Mouse (Mus musculus) forebrain, embryonic 12.5 days (tissue): Measurements from ENCODE around the gene Prps1l3. TPM values are rescaled to one million over a fixed set of nuclear protein-coding genes. Genes with fewer than 3 reads are reported as not detected.

Experiments
- ATAC-seq: fragments of 200-750 bp; cut with Nextera tagmentation; 2 replicates; pipeline ENCODE4 v1.8.0; 2017; ENCODE audit warnings: moderate TSS enrichment; ENCODE audit not compliant: low FRiP score
- H3K27ac ChIP-seq: fragments of 300-500 bp; sonication (generic); 2 replicates; pipeline ENCODE4 v1.5.1; 2016; ENCODE audit warnings: mild to moderate bottlenecking
- H3K27me3 ChIP-seq: fragments of 300-500 bp; sonication (generic); 2 replicates; pipeline ENCODE4 v1.6.1; 2016; ENCODE audit warnings: mild to moderate bottlenecking
- H3K36me3 ChIP-seq: fragments of 300-500 bp; sonication (generic); replicated peaks from 2 replicates; pipeline ENCODE4 v1.6.1; 2016; ENCODE audit warnings: mild to moderate bottlenecking
- H3K4me1 ChIP-seq: fragments of 300-500 bp; sonication (generic); 2 replicates; pipeline ENCODE4 v1.6.1; 2016
- H3K4me2 ChIP-seq: fragments of 300-500 bp; sonication (generic); 2 replicates; pipeline ENCODE4 v1.6.1; 2016; ENCODE audit warnings: mild to moderate bottlenecking, moderate library complexity
- H3K4me3 ChIP-seq: fragments of 300-500 bp; sonication (generic); replicated peaks from 2 replicates; pipeline ENCODE4 v1.5.1; 2016; ENCODE audit warnings: mild to moderate bottlenecking
- H3K9ac ChIP-seq: fragments of 300-500 bp; sonication (generic); 2 replicates; pipeline ENCODE4 v1.6.1; 2016; ENCODE audit warnings: mild to moderate bottlenecking
- H3K9me3 ChIP-seq: fragments of 300-500 bp; sonication (generic); 2 replicates; pipeline ENCODE4 v1.6.1; 2016
- WGBS: fragments of 180-500 bp; shearing (Covaris S2); methylation state at CpG from one replicate; pipeline ENCODE4 v1.1.7; 2016; 5-methylcytosine and 5-hydroxymethylcytosine counted together
- polyA plus RNA-seq: library from polyadenylated mRNA; unstranded; fragments of >200 nt; fragmentation: Nextera tagmentation; extraction: Ambion mirVana; gene quantifications from 2 replicates; pipeline ENCODE4 v1.2.1, GENCODE M21; 2016

Gene Prps1l3
- 65.3 and 65.4 TPM in 2 replicates for polyA plus RNA-seq

DNA sequence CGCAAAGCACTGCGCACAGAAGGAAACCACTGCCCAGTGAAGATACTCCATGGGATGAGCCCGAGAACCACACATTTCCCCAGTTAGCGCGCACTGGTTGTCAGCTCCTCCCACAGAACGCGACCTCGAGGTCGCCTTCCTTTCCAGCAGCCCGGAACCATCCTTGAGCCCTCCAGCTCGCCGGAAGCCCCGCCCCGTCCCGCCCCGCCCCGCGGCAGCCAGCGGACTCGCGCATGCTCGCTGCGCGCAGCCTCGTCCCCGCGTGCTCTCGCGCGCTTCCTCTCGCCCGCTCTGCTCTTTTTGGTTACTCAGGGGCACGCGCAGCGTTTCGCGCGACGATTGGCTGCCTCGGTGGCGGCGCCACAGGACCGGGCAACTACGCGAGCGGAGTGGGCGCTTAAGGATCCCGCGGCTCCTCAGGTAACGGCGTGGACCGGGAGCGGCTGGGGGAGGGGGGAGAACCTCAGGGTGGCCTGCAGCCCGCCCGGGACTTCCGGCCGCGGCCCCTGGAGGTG lies at the start of gene Prps1l3, which contains the start of gene Mipol1:
Gene Prps1l3, plus strand, starts transcription at position 221 of the 515 bp plus-strand sequence.
Gene Mipol1, plus strand, starts transcription at position 236 of the 515 bp plus-strand sequence.
- H3K9me3 ChIP-seq = no peaks in the 10 kb centered on the region
- ATAC-seq = peak; percentile 97
- WGBS = under 1% methylated on average over 58 of the region's 58 CpGs
- peak within 1 kb of the TSS; percentile 72 for H3K27ac ChIP-seq
- H3K36me3 ChIP-seq = 0 out of 2 replicates have a peak, but pooled peaks cover 5% of the 10 kb centered on the region
- peaks cover 7% of the 10 kb centered on the region; the same call in 1 of the 2 replicates for H3K4me1 ChIP-seq
- H3K27me3 ChIP-seq = no peaks in the 10 kb centered on the region
- peak within 1 kb of the TSS; percentile 53 for H3K4me3 ChIP-seq
- H3K4me2 ChIP-seq = peak within 1 kb of the TSS; percentile 63
- H3K9ac ChIP-seq = peak within 1 kb of the TSS; percentile 68

GRCm38 (mm10) chr12:57184401-57185147 lies 45.6 kb upstream of the Prps1l3 start:
- ATAC-seq = no peak
- Histone ChIP-seq H3K9ac (no peak overlapping the region), H3K4me2 (no peak overlapping the region), H3K9me3 (no peaks in the 10 kb centered on the region), H3K4me1 (peaks cover 6% of the 10 kb centered on the region), H3K27ac (no peak overlapping the region), H3K4me3 (no peak overlapping the region), H3K27me3 (0 out of 2 replicates have a peak, but pooled peaks cover 3% of the 10 kb centered on the region), H3K36me3 (no peaks in the 10 kb centered on the region)
- WGBS = 63% methylated on average over 2 of the region's 2 CpGs

- no peaks in the 10 kb centered on the region for H3K36me3 ChIP-seq
- H3K4me2 ChIP-seq = no peak overlapping the region
- H3K9ac ChIP-seq = no peak overlapping the region
- no peak overlapping the region for H3K27ac ChIP-seq
- H3K9me3 ChIP-seq = no peaks in the 10 kb centered on the region
- H3K4me3 ChIP-seq = no peak overlapping the region
- WGBS = 0% methylated on average over 1 of the region's 1 CpGs
- H3K4me1 ChIP-seq = no peaks in the 10 kb centered on the region
- 0 out of 2 replicates have a peak, but pooled peaks cover 3% of the 10 kb centered on the region for H3K27me3 ChIP-seq
- no peak for ATAC-seq
These were observed 44.7 kb upstream of the Prps1l3 start for GRCm38 (mm10) chr12:57185475-57185874.

- H3K9ac ChIP-seq = no peak overlapping the region
- H3K4me2 ChIP-seq = no peak overlapping the region
- no peak overlapping the region for H3K27ac ChIP-seq
- H3K9me3 ChIP-seq = no peaks in the 10 kb centered on the region
- ATAC-seq = no peak
- no peak overlapping the region for H3K4me3 ChIP-seq
- H3K27me3 ChIP-seq = 0 out of 2 replicates have a peak, but pooled peaks cover 3% of the 10 kb centered on the region
- WGBS = 77% methylated on average over 2 of the region's 2 CpGs
- H3K4me1 ChIP-seq = no peaks in the 10 kb centered on the region
- H3K36me3 ChIP-seq = no peaks in the 10 kb centered on the region
These were observed 44.1 kb upstream of the Prps1l3 start for GRCm38 (mm10) chr12:57186126-57186525.

GRCm38 (mm10) chr12:57187032-57187431 lies 43.2 kb upstream of the Prps1l3 start:
- WGBS = 94% methylated on average over 4 of the region's 4 CpGs

GRCm38 (mm10) chr12:57194609-57195008 lies 35.6 kb upstream of the Prps1l3 start:
- Histone ChIP-seq H3K4me2 (no peak overlapping the region), H3K9me3 (no peaks in the 10 kb centered on the region), H3K9ac (no peak overlapping the region), H3K27ac (no peak overlapping the region), H3K27me3 (peaks cover 24% of the 10 kb centered on the region), H3K4me1 (peaks cover 12% of the 10 kb centered on the region; the same call in 1 of the 2 replicates), H3K4me3 (no peak overlapping the region), H3K36me3 (no peaks in the 10 kb centered on the region)
- ATAC-seq = no peak
- WGBS = 42% methylated on average over 3 of the region's 3 CpGs

More at GRCm38 (mm10) chr12:57187032-57187431, 43.2 kb upstream of the Prps1l3 start:
- no peak for ATAC-seq
- H3K9ac ChIP-seq = no peak overlapping the region
- no peak overlapping the region for H3K27ac ChIP-seq
- H3K4me1 ChIP-seq = no peaks in the 10 kb centered on the region
- no peak overlapping the region for H3K4me3 ChIP-seq
- H3K9me3 ChIP-seq = no peaks in the 10 kb centered on the region
- 0 out of 2 replicates have a peak, but pooled peaks cover 3% of the 10 kb centered on the region for H3K27me3 ChIP-seq
- H3K4me2 ChIP-seq = no peak overlapping the region
- H3K36me3 ChIP-seq = no peaks in the 10 kb centered on the region

- WGBS = 6% methylated on average over 8 of the region's 8 CpGs
- 0 out of 2 replicates have a peak overlapping the region, but pooled peaks have one; percentile 9 for H3K27ac ChIP-seq
- H3K4me2 ChIP-seq = peak overlapping the region; percentile 84
- H3K4me3 ChIP-seq = peak overlapping the region; percentile 51
- H3K36me3 ChIP-seq = no peaks in the 10 kb centered on the region
- peak overlapping the region; percentile 53; the same call in 1 of the 2 replicates for H3K9ac ChIP-seq
- no peaks in the 10 kb centered on the region for H3K9me3 ChIP-seq
- no peak for ATAC-seq
- H3K27me3 ChIP-seq = peaks cover 24% of the 10 kb centered on the region
- H3K4me1 ChIP-seq = peaks cover 12% of the 10 kb centered on the region; the same call in 1 of the 2 replicates
These were observed 34.0 kb upstream of the Prps1l3 start for GRCm38 (mm10) chr12:57196286-57196607.

- Histone ChIP-seq H3K4me2 (peak overlapping the region; percentile 84), H3K27ac (0 out of 2 replicates have a peak overlapping the region, but pooled peaks have one; percentile 9), H3K9ac (peak overlapping the region; percentile 53), H3K27me3 (peaks cover 24% of the 10 kb centered on the region), H3K9me3 (no peaks in the 10 kb centered on the region), H3K4me3 (peak overlapping the region; percentile 51), H3K36me3 (no peaks in the 10 kb centered on the region), H3K4me1 (peaks cover 12% of the 10 kb centered on the region; the same call in 1 of the 2 replicates)
- WGBS = under 1% methylated on average over 59 of the region's 59 CpGs
- peak; percentile 62; the same call in 1 of the 2 replicates for ATAC-seq
These were observed 33.4 kb upstream of the Prps1l3 start for GRCm38 (mm10) chr12:57196608-57197362.

DNA sequence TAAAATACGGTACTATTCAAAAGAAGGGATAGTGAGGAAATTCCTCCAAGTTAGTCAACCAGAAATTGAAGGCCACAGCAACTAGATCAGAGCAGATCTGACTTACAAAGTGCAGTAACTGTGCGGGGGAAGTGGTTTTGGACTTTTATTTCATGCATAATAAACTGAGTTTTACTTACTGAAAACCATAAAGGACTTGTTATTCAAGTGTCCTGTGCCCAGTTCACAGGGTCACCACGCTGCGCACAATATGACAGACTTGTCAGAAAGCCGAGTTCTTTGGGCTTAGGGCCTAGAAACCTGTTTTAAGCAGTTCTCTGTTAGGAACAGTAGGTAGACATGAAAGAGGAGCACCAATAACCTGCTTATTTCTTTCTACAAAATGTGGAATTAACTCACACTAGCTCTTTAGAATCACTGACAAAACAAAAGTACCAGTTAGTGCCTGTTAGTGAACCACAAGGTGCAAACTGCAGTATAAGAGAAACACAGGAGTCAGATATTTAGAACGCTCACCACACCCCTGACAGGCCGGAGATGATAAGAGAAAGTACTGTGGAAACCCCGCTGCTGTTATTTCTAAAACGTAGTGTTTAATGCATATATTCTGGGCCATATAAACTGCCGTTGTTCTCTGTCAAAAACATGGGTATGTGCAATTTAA lies 32.7 kb upstream of the Prps1l3 start, which contains the start of gene Slc25a21:
Gene Slc25a21, minus strand, starts transcription at position 110 of the 664 bp plus-strand sequence.
- Histone ChIP-seq H3K9me3 (no peaks in the 10 kb centered on the region), H3K27me3 (peaks cover 24% of the 10 kb centered on the region), H3K27ac (0 out of 2 replicates have a peak within 1 kb of the TSS, but pooled peaks have one; percentile 9), H3K4me3 (peak within 1 kb of the TSS; percentile 51), H3K4me2 (peak within 1 kb of the TSS; percentile 84), H3K9ac (peak within 1 kb of the TSS; percentile 53), H3K36me3 (no peaks in the 10 kb centered on the region), H3K4me1 (peaks cover 12% of the 10 kb centered on the region; the same call in 1 of the 2 replicates)
- no peak for ATAC-seq
- WGBS = 44% methylated on average over 10 of the region's 10 CpGs

- no peak overlapping the region for H3K4me3 ChIP-seq
- no peak overlapping the region for H3K9ac ChIP-seq
- ATAC-seq = no peak
- no peaks in the 10 kb centered on the region for H3K36me3 ChIP-seq
- H3K4me1 ChIP-seq = peaks cover 12% of the 10 kb centered on the region; the same call in 1 of the 2 replicates
- H3K27ac ChIP-seq = no peak overlapping the region
- H3K4me2 ChIP-seq = no peak overlapping the region
- H3K27me3 ChIP-seq = peaks cover 24% of the 10 kb centered on the region
- no peaks in the 10 kb centered on the region for H3K9me3 ChIP-seq
These were observed 31.9 kb upstream of the Prps1l3 start for GRCm38 (mm10) chr12:57198269-57198668.

- ATAC-seq = no peak
- H3K4me2 ChIP-seq = no peak overlapping the region
- 89% methylated on average over 2 of the region's 2 CpGs for whole genome bisulfite sequencing
- no peak overlapping the region for H3K4me3 ChIP-seq
- H3K9ac ChIP-seq = no peak overlapping the region
- peaks cover 24% of the 10 kb centered on the region for H3K27me3 ChIP-seq
- no peaks in the 10 kb centered on the region for H3K9me3 ChIP-seq
- H3K36me3 ChIP-seq = no peaks in the 10 kb centered on the region
- H3K4me1 ChIP-seq = peaks cover 12% of the 10 kb centered on the region; the same call in 1 of the 2 replicates
- H3K27ac ChIP-seq = no peak overlapping the region
These were observed 30.8 kb upstream of the Prps1l3 start for GRCm38 (mm10) chr12:57199427-57199826.
